Mouse (Mus musculus) MEL (cell line): ENCODE measurements around the gene Dcaf4. TPM values are rescaled to one million over a fixed set of nuclear protein-coding genes. Genes with fewer than 3 reads are reported as not detected.
A peak's percentile ranks its signal among the peaks of the same experiment; 100 is the strongest.

Experiments used
- DNase-seq: peaks from one replicate; pipeline ENCODE4 v3.0.0; 2011; ENCODE audit warnings: low read depth, low spot score
- H3K27ac ChIP-seq: 2 replicates; pipeline ENCODE4 v1.5.1; 2012; ENCODE audit warnings: low read depth, mild to moderate bottlenecking, control low read depth, low read length, moderate library complexity; ENCODE audit not compliant: control insufficient read depth
- H3K27me3 ChIP-seq, 2 experiments: fragments of 150-350 bp in 1 of 2; sonication (generic) in 1 of 2; 2 replicates each; pipeline ENCODE4 v1.6.1; 2012; ENCODE audit warnings: low read length in 2 of 2, mild to moderate bottlenecking in 2 of 2, improper control_type of control experiment in 1 of 2, moderate library complexity in 1 of 2; ENCODE audit not compliant: insufficient read depth in 2 of 2, control insufficient read depth in 1 of 2
- H3K36me3 ChIP-seq, 2 experiments: 2 replicates each; pipeline ENCODE4 v1.6.1; 2012 to 2014; ENCODE audit warnings: low read length in 2 of 2, improper control_type of control experiment in 1 of 2, inconsistent platforms in 1 of 2, mild to moderate bottlenecking in 1 of 2; ENCODE audit not compliant: insufficient read depth in 2 of 2, control insufficient read depth in 1 of 2
- H3K4me1 ChIP-seq, 2 experiments: fragments of 150-350 bp in 1 of 2; sonication (generic) in 1 of 2; 2 replicates each; pipeline ENCODE4 v1.6.1; 2012; ENCODE audit warnings: low read length in 2 of 2, improper control_type of control experiment in 1 of 2, mild to moderate bottlenecking in 1 of 2; ENCODE audit not compliant: insufficient read depth in 2 of 2, control insufficient read depth in 1 of 2
- H3K4me3 ChIP-seq, 2 experiments: fragments of 150-350 bp in 1 of 2; sonication (generic) in 1 of 2; 2 replicates each; pipeline ENCODE4 v1.5.1; 2012; ENCODE audit warnings: low read depth in 2 of 2, low read length in 2 of 2, mild to moderate bottlenecking in 2 of 2, moderate library complexity in 2 of 2, control low read depth in 1 of 2, improper control_type of control experiment in 1 of 2; ENCODE audit not compliant: control insufficient read depth in 1 of 2, insufficient read depth in 1 of 2
- H3K79me2 ChIP-seq: 2 replicates; pipeline ENCODE4 v1.6.1; 2012; ENCODE audit warnings: mild to moderate bottlenecking, low read length, moderate library complexity; ENCODE audit not compliant: control insufficient read depth, poor library complexity, insufficient read depth
- H3K9ac ChIP-seq: 2 replicates; pipeline ENCODE4 v1.6.1; 2012; ENCODE audit warnings: low read depth, mild to moderate bottlenecking, control low read depth, low read length, moderate library complexity; ENCODE audit not compliant: control insufficient read depth, poor library complexity, severe bottlenecking
- H3K9me3 ChIP-seq: fragments of 150-350 bp; sonication (generic); replicated peaks from 2 replicates; pipeline ENCODE4 v1.6.1; 2012; ENCODE audit warnings: mild to moderate bottlenecking, low read length, improper control_type of control experiment, moderate library complexity; ENCODE audit not compliant: insufficient read depth
- CHD1 ChIP-seq: IDR thresholded peaks from 2 replicates; pipeline ENCODE4 v1.6.1; 2012; ENCODE audit warnings: low read depth, mild to moderate bottlenecking, inconsistent platforms, low read length, improper control_type of control experiment
- EP300 ChIP-seq, 2 experiments: IDR thresholded peaks; 2 replicates each; pipeline ENCODE4 v1.6.1; 2011; ENCODE audit warnings: improper control_type of control experiment in 2 of 2, low read length in 2 of 2, low read depth in 1 of 2, mild to moderate bottlenecking in 1 of 2
- ETS1 ChIP-seq: IDR thresholded peaks from 2 replicates; pipeline ENCODE4 v1.6.1; 2012; ENCODE audit warnings: low read depth, mild to moderate bottlenecking, inconsistent platforms, low read length, improper control_type of control experiment, moderate library complexity
- GATA1 ChIP-seq: IDR thresholded peaks from 2 replicates; pipeline ENCODE4 v1.6.1; 2011; ENCODE audit warnings: low read depth, low read length, improper control_type of control experiment
- JUND ChIP-seq: IDR thresholded peaks from 2 replicates; pipeline ENCODE4 v1.6.1; 2011; ENCODE audit warnings: low read depth, mild to moderate bottlenecking, improper control_type of control experiment, low read length
- KAT2A ChIP-seq: conservative IDR thresholded peaks from 2 replicates; pipeline ENCODE4 v1.6.1; 2012; ENCODE audit warnings: low read depth, low read length, improper control_type of control experiment, inconsistent platforms
- MAZ ChIP-seq: IDR thresholded peaks from 2 replicates; pipeline ENCODE4 v1.6.1; 2012; ENCODE audit warnings: low read depth, mild to moderate bottlenecking, inconsistent platforms, low read length, improper control_type of control experiment
- MEF2A ChIP-seq: IDR thresholded peaks from 2 replicates; pipeline ENCODE4 v1.6.1; 2014; ENCODE audit warnings: low read depth, mild to moderate bottlenecking, inconsistent platforms, low read length, improper control_type of control experiment; ENCODE audit not compliant: poor library complexity, insufficient replicate concordance, severe bottlenecking; ENCODE audit errors: extremely low read depth
- MXI1 ChIP-seq: IDR thresholded peaks from 2 replicates; pipeline ENCODE4 v1.6.1; 2011; ENCODE audit warnings: mild to moderate bottlenecking, low read depth, low read length, improper control_type of control experiment
- POLR2AphosphoS5 ChIP-seq: IDR thresholded peaks from 2 replicates; pipeline ENCODE4 v1.6.1; 2012; ENCODE audit warnings: low read depth, borderline replicate concordance, mild to moderate bottlenecking, inconsistent platforms, low read length, moderate library complexity, mixed read lengths
- RCOR1 ChIP-seq: IDR thresholded peaks from 2 replicates; pipeline ENCODE4 v1.6.1; 2012; ENCODE audit warnings: low read depth, mild to moderate bottlenecking, inconsistent platforms, low read length, improper control_type of control experiment
- SIN3A ChIP-seq: IDR thresholded peaks from 2 replicates; pipeline ENCODE4 v1.6.1; 2012; ENCODE audit warnings: low read length, improper control_type of control experiment, inconsistent platforms
- TAL1 ChIP-seq: IDR thresholded peaks from 2 replicates; pipeline ENCODE4 v1.6.1; 2012; ENCODE audit warnings: mild to moderate bottlenecking, inconsistent platforms, low read length, moderate library complexity, mixed read lengths
- TCF12 ChIP-seq: IDR thresholded peaks from 2 replicates; pipeline ENCODE4 v1.6.1; 2014; ENCODE audit warnings: low read depth, mild to moderate bottlenecking, inconsistent platforms, low read length, improper control_type of control experiment, moderate library complexity
- ZMIZ1 ChIP-seq: IDR thresholded peaks from 2 replicates; pipeline ENCODE4 v1.6.1; 2012; ENCODE audit warnings: low read depth, mild to moderate bottlenecking, inconsistent platforms, low read length, improper control_type of control experiment, moderate library complexity
- polyA plus RNA-seq, 2 experiments: library from polyadenylated mRNA; stranded (reverse) in 1 of 2; unstranded in 1 of 2; fragments of >175 nt in 1 of 2; fragments of >200 nt in 1 of 2; gene quantifications; 2 replicates each; pipeline versions ENCODE4 v1.2.1 to v1.2.4; 2012; ENCODE audit warnings: low replicate concordance in 2 of 2, low read depth in 1 of 2; ENCODE audit not compliant: insufficient read length in 2 of 2, insufficient read depth in 1 of 2, missing spikeins in 1 of 2
- total RNA-seq: library from RNA; depleted of rRNA; stranded (reverse); fragments of 300-350 nt; gene quantifications from 2 replicates; pipeline ENCODE4 v1.2.3, GENCODE M21; 2012

Gene Dcaf4
- total and polyA plus RNA-seq, 3 experiments, result 25.7 to 35.9 TPM; not detected in 1

- Histone ChIP-seq H3K27me3 (no peaks in the 10 kb centered on the region), H3K27ac (peak overlapping the region; percentile 77), H3K9ac (peak overlapping the region; percentile 30), H3K79me2 (no peaks in the 10 kb centered on the region), H3K36me3 (peaks cover 1 to 32% of the 10 kb centered on the region in 2 experiments), H3K4me3 (no peak overlapping the region; a peak in 1 of 4 replicates), H3K9me3 (no peaks in the 10 kb centered on the region), H3K4me1 (peaks cover 24 to 25% of the 10 kb centered on the region in 2 experiments)
- peak; percentile 75 for DNase-seq
- TF ChIP-seq SIN3A (0 out of 2 replicates have a peak, but pooled peaks have one; percentile 47), ETS1 (peak; percentile 64; the same call in 1 of the 2 replicates), TAL1 (peak; percentile 39), MXI1 (0 out of 2 replicates have a peak, but pooled peaks have one; percentile 34), EP300 (IDR thresholded peaks at IDR 0.05; ENCODE audit: low read depth in 1 of 2, low read length in 2 of 2) (peak; percentile 75 to 76), MAZ (0 out of 2 replicates have a peak, but pooled peaks have one; percentile 22), GATA1 (peak; percentile 87), POLR2AphosphoS5 (no peak), MEF2A (no peak), ZMIZ1 (no peak), CHD1 (no peak), RCOR1 (peak; percentile 59; the same call in 1 of the 2 replicates), TCF12 (peak; percentile 58)
Measured at GRCm38 (mm10) chr12:83578896-83579569, 58.8 kb downstream of the Dcaf4 start.

GRCm38 (mm10) chr12:83580283-83580682 is 60.0 kb downstream of the Dcaf4 start:
- H3K27ac ChIP-seq, result no peak overlapping the region; the same call in 1 of the 2 replicates
- H3K79me2 ChIP-seq, result no peaks in the 10 kb centered on the region
- DNase-seq, result no peak
- H3K4me3 ChIP-seq, result no peak overlapping the region
- no peak for TF ChIP-seq CHD1
- TF ChIP-seq KAT2A, result no peak
- no peak for TF ChIP-seq EP300 (IDR thresholded peaks at IDR 0.05; ENCODE audit: low read depth in 1 of 2, low read length in 2 of 2)
- TF ChIP-seq JUND, result no peak
- TF ChIP-seq TAL1, result no peak
- peaks cover 0 to 32% of the 10 kb centered on the region in 2 experiments; a peak in 3 of 4 replicates for H3K36me3 ChIP-seq
- H3K9me3 ChIP-seq, result no peaks in the 10 kb centered on the region
- H3K4me1 ChIP-seq, result peaks cover 24 to 25% of the 10 kb centered on the region in 2 experiments
- H3K27me3 ChIP-seq, result no peaks in the 10 kb centered on the region
- H3K9ac ChIP-seq, result no peak overlapping the region
